Mouse (Mus musculus) heart, embryonic 16.5 days (tissue): ENCODE results near the gene Pdha1. TPM values are rescaled to one million over a fixed set of nuclear protein-coding genes. Genes with fewer than 3 reads are reported as not detected.

Experiments used
- ATAC-seq: fragments of 200-750 bp; cut with Nextera tagmentation; replicated peaks from 2 replicates; pipeline ENCODE4 v1.8.0; 2017; ENCODE audit warnings: moderate number of reproducible peaks; ENCODE audit not compliant: insufficient read depth, low FRiP score; ENCODE audit errors: extremely low read depth
- H3K27ac ChIP-seq: fragments of 300-500 bp; sonication (generic); 2 replicates; pipeline ENCODE4 v1.5.1; 2014; ENCODE audit warnings: mild to moderate bottlenecking, low read length, control low read depth, moderate library complexity
- H3K27me3 ChIP-seq: fragments of 300-500 bp; sonication (generic); 2 replicates; pipeline ENCODE4 v1.6.1; 2014; ENCODE audit warnings: low read length, mixed read lengths; ENCODE audit not compliant: control insufficient read depth, insufficient read depth
- H3K36me3 ChIP-seq: fragments of 300-500 bp; sonication (generic); 2 replicates; pipeline ENCODE4 v1.6.1; 2014; ENCODE audit not compliant: control insufficient read depth, insufficient read depth
- H3K4me1 ChIP-seq: fragments of 300-500 bp; sonication (generic); 2 replicates; pipeline ENCODE4 v1.6.1; 2014; ENCODE audit warnings: low read length, mixed read lengths; ENCODE audit not compliant: control insufficient read depth, insufficient read depth
- H3K4me2 ChIP-seq: fragments of 300-500 bp; sonication (generic); 2 replicates; pipeline ENCODE4 v1.6.1; 2014; ENCODE audit warnings: low read depth, mild to moderate bottlenecking, control low read depth, low read length
- H3K4me3 ChIP-seq: fragments of 300-500 bp; sonication (generic); 2 replicates; pipeline ENCODE4 v1.5.1; 2014; ENCODE audit warnings: mild to moderate bottlenecking, control low read depth, low read length
- H3K9ac ChIP-seq: fragments of 300-500 bp; sonication (generic); 2 replicates; pipeline ENCODE4 v1.6.1; 2014; ENCODE audit warnings: low read length, control low read depth
- H3K9me3 ChIP-seq: fragments of 300-500 bp; sonication (generic); replicated peaks from 2 replicates; pipeline ENCODE4 v1.6.1; 2016; ENCODE audit warnings: low read length; ENCODE audit not compliant: control insufficient read depth
- WGBS: fragments of 180-500 bp; shearing (Covaris S2); extraction: QIAGEN DNeasy Blood & Tissue Kit; methylation state at CpG from one replicate; pipeline ENCODE4 v1.1.7; 2014; 5-methylcytosine and 5-hydroxymethylcytosine counted together
- polyA plus RNA-seq: library from polyadenylated mRNA; unstranded; fragments of >200 nt; fragmentation: Nextera tagmentation; extraction: Ambion mirVana; gene quantifications from 2 replicates; pipeline ENCODE4 v1.2.1, GENCODE M21; 2015

Pdha1 gene
- polyA plus RNA-seq, 1 experiment from 2014 or later = 383 TPM

- ATAC-seq = no peak
- Histone ChIP-seq H3K36me3 (no peaks in the 10 kb centered on the region), H3K4me3 (peak overlapping the region; percentile 71), H3K27ac (peak overlapping the region; percentile 97), H3K9ac (peak overlapping the region; percentile 86), H3K9me3 (no peaks in the 10 kb centered on the region), H3K4me2 (peak overlapping the region; percentile 67), H3K4me1 (peaks cover 10% of the 10 kb centered on the region), H3K27me3 (no peaks in the 10 kb centered on the region)
- whole genome bisulfite sequencing = 12% methylated on average over 18 of the region's 18 CpGs
Observed at GRCm38 (mm10) chrX:160137177-160137860, 894 bp downstream of the Pdha1 start.

- Histone ChIP-seq H3K4me3 (peak overlapping the region; percentile 71), H3K36me3 (peaks cover 5% of the 10 kb centered on the region; the same call in 1 of the 2 replicates), H3K27ac (no peak overlapping the region), H3K4me2 (peak overlapping the region; percentile 67), H3K9ac (peak overlapping the region; percentile 36; the same call in 1 of the 2 replicates), H3K9me3 (no peaks in the 10 kb centered on the region), H3K4me1 (peaks cover 10% of the 10 kb centered on the region), H3K27me3 (no peaks in the 10 kb centered on the region)
- no peak for ATAC-seq
- 20% methylated on average over 5 of the region's 5 CpGs for WGBS
Observed at GRCm38 (mm10) chrX:160136153-160136552, 2.1 kb downstream of the Pdha1 start.

GRCm38 (mm10) chrX:160135719-160136118, 2.5 kb downstream of the Pdha1 start:
- no peak for ATAC-seq
- Histone ChIP-seq H3K4me3 (peak overlapping the region; percentile 71), H3K9me3 (no peaks in the 10 kb centered on the region), H3K27me3 (no peaks in the 10 kb centered on the region), H3K36me3 (peaks cover 7% of the 10 kb centered on the region; the same call in 1 of the 2 replicates), H3K4me1 (peaks cover 10% of the 10 kb centered on the region), H3K27ac (no peak overlapping the region), H3K4me2 (peak overlapping the region; percentile 67), H3K9ac (no peak overlapping the region)
- WGBS = 31% methylated on average over 6 of the region's 6 CpGs

- Histone ChIP-seq H3K4me2 (peak overlapping the region; percentile 35), H3K27ac (no peak overlapping the region), H3K36me3 (peaks cover 15% of the 10 kb centered on the region), H3K4me3 (no peak overlapping the region; the same call in 1 of the 2 replicates), H3K9me3 (no peaks in the 10 kb centered on the region), H3K27me3 (no peaks in the 10 kb centered on the region), H3K9ac (no peak overlapping the region), H3K4me1 (peaks cover 10% of the 10 kb centered on the region)
- WGBS = 58% methylated on average over 11 of the region's 11 CpGs
- no peak for ATAC-seq
Observed at GRCm38 (mm10) chrX:160134136-160134843, 3.9 kb downstream of the Pdha1 start.

- H3K27me3 ChIP-seq = no peaks in the 10 kb centered on the region
- peak; percentile 23; the same call in 1 of the 2 replicates for ATAC-seq
- H3K4me1 ChIP-seq = no peaks in the 10 kb centered on the region
- no peaks in the 10 kb centered on the region for H3K9me3 ChIP-seq
- peaks cover 8% of the 10 kb centered on the region; the same call in 1 of the 2 replicates for H3K36me3 ChIP-seq
- no peak overlapping the region for H3K9ac ChIP-seq
- 76% methylated on average over 3 of the region's 3 CpGs for WGBS
- H3K27ac ChIP-seq = no peak overlapping the region
- no peak overlapping the region for H3K4me3 ChIP-seq
- H3K4me2 ChIP-seq = no peak overlapping the region
Observed at GRCm38 (mm10) chrX:160116658-160117057, 21.6 kb downstream of the Pdha1 start.

- no peak overlapping the region for H3K9ac ChIP-seq
- no peak overlapping the region for H3K4me2 ChIP-seq
- no peaks in the 10 kb centered on the region for H3K4me1 ChIP-seq
- H3K9me3 ChIP-seq = no peaks in the 10 kb centered on the region
- H3K27ac ChIP-seq = no peak overlapping the region
- no peak overlapping the region for H3K4me3 ChIP-seq
- no peaks in the 10 kb centered on the region for H3K27me3 ChIP-seq
- H3K36me3 ChIP-seq = peaks cover 4% of the 10 kb centered on the region; the same call in 1 of the 2 replicates
- no peak for ATAC-seq
Observed at GRCm38 (mm10) chrX:160116074-160116473, 22.1 kb downstream of the Pdha1 start.

- WGBS = 68% methylated on average over 1 of the region's 1 CpGs
Observed at GRCm38 (mm10) chrX:160113777-160114176, 24.4 kb downstream of the Pdha1 start.

GRCm38 (mm10) chrX:160107817-160108216, 30.4 kb downstream of the Pdha1 start:
- no peaks in the 10 kb centered on the region for H3K9me3 ChIP-seq
- H3K4me1 ChIP-seq = no peaks in the 10 kb centered on the region
- ATAC-seq = no peak
- H3K4me2 ChIP-seq = no peak overlapping the region
- H3K9ac ChIP-seq = no peak overlapping the region
- H3K27ac ChIP-seq = no peak overlapping the region
- no peak overlapping the region for H3K4me3 ChIP-seq
- no peaks in the 10 kb centered on the region for H3K27me3 ChIP-seq
- H3K36me3 ChIP-seq = no peaks in the 10 kb centered on the region
- 49% methylated on average over 4 of the region's 4 CpGs for WGBS

More at GRCm38 (mm10) chrX:160113777-160114176, 24.4 kb downstream of the Pdha1 start:
- no peak overlapping the region for H3K4me2 ChIP-seq
- no peaks in the 10 kb centered on the region for H3K27me3 ChIP-seq
- H3K36me3 ChIP-seq = 0 out of 2 replicates have a peak, but pooled peaks cover 4% of the 10 kb centered on the region
- no peak overlapping the region for H3K4me3 ChIP-seq
- H3K9ac ChIP-seq = no peak overlapping the region
- no peaks in the 10 kb centered on the region for H3K4me1 ChIP-seq
- no peak overlapping the region for H3K27ac ChIP-seq
- H3K9me3 ChIP-seq = no peaks in the 10 kb centered on the region
- no peak for ATAC-seq

- no peak for ATAC-seq
- WGBS = 44% methylated on average over 1 of the region's 1 CpGs
- Histone ChIP-seq H3K4me2 (no peak overlapping the region), H3K4me1 (no peaks in the 10 kb centered on the region), H3K4me3 (no peak overlapping the region), H3K9me3 (no peaks in the 10 kb centered on the region; the same call in 1 of the 2 replicates), H3K36me3 (no peaks in the 10 kb centered on the region), H3K9ac (no peak overlapping the region), H3K27me3 (no peaks in the 10 kb centered on the region), H3K27ac (no peak overlapping the region)
Observed at GRCm38 (mm10) chrX:160091973-160092372, 46.2 kb downstream of the Pdha1 start.
